Mouse (Mus musculus): ENCODE measurements around the gene Tspan4.
A peak's percentile ranks its signal among the peaks of the same experiment; 100 is the strongest.

Gene Tspan4

DNA sequence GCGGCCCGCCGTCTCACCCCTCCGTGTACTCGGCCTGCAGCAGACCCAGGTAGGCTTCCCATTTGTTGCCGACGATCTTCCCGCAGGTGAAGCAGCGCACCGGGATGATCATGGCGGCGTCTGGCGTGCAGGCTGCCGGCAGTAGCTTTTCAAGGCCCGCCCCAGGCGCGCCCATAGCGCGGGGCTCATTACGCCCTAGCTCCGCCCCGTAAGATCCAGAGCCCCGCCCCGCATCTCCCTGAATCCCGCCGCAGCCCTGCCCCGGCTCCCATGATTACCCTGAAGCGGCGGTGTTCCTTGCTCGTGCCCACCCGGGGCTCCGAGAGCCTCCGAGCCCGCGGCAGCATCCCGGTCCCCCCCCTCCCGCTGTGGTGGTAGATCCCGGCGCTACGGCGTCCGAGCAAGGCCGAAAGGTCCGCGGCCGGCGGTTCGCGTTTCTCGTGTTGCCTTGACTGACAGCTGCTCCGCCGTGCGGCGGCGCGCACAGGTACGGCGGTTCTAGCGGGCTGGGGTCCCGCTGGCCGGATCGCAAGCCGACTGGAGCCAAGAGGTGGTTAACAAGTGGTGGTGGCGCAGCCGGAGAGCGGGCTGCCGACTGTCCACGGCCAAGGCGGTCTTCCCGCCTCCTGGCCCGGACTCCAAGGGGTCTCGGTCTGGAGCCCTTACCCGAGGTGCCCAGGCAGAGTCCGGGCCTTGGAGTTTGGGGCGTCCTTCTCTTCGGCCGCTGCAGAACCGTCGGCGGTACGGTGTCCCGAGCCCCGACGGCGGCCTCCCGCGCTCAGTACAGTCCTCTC is at the start of gene Tspan4, which contains the start of gene Polr2l:
Tspan4 (plus strand) TSS at position 230 of the 794 bp plus-strand sequence.
Polr2l (minus strand) TSS at position 122 of the 794 bp plus-strand sequence.
- peak; percentile 75 for DNase-seq (ENCODE audit: low spot score)

DNA sequence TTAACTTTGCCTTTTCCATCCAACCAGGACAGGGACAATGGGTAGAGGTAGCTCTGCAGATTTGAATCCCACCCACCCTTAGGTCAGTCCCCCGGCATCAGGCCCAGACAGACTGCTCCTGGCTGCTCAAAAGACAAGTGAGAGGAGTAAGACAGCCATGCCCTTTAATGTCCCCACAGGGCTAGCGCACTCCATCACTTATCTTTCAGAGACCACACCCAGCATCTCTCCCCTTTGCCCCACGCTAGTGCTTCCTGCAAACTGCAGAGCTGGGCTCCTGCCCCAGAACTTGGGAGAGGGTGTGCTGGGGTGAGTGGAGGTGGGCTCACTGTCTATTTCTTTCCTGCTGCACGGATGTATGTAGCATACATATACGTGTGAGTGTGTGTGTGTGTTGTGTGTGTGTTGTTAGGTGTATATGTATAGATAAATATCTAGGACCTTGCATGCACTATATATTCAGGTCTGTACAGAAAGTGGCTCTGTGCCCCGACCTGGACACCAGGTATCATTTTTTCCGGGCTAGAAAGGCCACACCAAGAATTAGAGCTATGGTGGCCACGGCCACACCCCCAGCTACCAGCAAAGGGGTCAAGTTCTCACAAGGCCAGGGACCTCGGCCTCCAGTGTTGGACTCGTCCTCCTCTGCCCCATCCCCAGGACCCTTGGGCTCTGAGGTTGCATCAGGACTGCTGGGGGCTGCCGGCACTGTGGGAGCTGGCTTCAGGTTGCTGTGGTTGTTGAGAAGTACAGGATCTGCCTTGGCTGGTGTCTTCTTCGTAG is 47.9 kb upstream of the Tspan4 start:
- no peak for DNase-seq (ENCODE audit: low spot score)

DNA sequence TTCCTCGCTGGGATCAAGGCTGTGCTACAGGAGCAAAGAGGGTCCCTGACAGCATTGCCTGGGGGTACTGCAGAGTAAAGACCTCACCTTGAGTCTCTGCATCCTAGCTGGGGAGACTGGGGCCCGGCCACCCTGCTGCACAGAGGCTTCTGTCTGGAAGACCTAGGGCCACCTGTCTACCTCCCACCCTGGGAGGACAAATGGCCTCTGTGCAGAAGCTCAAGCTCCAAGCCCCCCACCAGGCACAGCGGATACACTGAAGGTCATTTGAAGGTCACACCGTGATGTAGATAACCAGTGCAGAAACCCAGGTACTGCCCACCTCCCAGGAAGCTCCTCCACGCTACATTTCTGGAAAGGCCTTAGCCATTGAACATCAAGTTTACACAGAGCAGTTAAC is 46.3 kb upstream of the Tspan4 start:
- DNase-seq (ENCODE audit: low spot score), result no peak

DNA sequence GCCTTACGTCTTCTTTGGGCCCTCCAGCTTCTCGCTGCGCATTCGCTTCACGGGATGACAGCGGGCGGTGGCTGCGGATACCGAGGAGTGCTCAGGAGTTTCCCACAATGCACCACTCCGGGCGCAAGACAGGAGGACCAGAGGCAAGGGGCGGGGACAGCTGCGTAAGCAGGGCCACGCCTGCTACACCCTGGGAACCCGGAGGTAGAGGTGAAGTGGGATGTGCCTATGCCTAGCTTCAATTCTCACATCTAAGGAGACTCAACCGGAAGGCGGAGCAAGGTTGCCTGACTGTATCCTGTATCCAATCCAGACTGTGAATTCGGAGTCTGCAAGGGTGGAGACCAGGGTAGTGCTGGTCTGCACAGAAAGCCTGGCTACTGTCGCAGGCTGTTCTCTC is 45.7 kb upstream of the Tspan4 start, which contains the start of gene Cend1:
Cend1 (minus strand) TSS at position 182 of the 400 bp plus-strand sequence.
- DNase-seq (ENCODE audit: low spot score), result no peak

DNA sequence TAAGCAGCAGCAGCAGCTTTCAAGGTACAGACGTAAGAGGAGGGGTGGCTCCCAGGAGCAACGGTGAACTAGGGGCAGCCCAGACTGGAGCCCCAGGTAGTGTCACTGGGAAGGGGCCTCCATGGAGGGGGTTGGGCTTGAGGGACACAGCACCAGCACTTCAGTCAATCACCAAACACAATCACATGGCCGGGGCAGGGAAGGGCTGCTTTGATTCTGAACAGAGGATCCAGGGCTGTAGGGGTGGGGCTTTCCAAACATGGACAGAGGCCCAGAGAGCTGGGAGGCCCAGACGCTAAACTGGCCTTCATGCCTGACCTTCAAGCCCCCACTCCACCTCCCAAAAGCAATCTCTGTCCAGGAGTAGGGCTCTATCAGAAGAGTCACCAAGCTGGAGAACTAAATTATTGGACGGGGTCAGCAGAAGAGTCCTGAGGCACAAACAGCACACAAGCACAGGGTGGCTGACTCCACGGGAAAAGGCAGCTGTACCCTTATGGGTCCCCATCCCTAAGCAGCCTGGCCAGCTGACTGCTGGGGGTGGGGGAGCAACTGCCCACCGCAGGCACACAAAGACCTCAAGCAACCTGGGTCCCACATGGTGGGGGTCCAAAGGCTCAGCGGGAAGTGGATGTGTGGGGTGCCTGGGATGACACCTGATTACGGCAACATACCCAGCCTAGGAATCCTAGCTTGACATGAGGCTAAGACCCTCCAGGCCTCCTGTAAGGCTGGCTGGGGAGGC is 45.0 kb upstream of the Tspan4 start:
- DNase-seq (ENCODE audit: low spot score), result no peak

DNA sequence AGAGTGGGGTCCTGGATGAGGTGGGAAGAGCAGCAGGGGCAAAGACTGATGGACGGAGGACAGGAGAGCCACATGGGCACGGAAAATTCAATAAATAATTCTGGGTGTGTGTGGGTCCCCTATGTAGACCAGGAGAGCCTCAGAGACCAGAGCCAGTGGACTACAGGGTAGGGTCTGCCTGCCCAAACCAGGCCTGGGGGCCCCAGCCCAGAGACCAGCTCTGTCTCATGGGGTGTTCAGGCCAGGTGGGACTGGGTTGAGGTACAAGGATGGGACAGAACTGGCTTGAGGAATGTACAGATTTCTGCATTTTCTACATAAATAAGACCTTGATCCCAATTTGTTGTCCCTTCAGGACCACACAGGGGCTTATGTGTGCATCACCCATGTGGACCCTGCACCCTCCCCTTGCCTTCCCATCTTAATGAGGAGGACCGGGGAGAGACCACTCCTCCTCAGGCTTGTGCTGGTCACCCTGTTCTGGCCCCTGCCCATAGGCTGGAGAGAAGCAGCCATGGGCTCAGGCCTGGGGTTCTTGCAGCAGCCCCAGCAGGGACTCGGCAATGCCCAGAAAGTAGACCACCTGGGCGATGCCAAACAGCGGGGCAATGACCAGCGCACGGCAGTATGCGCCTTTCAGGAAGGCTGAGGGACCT is 44.3 kb upstream of the Tspan4 start:
- DNase-seq (ENCODE audit: low spot score), result no peak

DNA sequence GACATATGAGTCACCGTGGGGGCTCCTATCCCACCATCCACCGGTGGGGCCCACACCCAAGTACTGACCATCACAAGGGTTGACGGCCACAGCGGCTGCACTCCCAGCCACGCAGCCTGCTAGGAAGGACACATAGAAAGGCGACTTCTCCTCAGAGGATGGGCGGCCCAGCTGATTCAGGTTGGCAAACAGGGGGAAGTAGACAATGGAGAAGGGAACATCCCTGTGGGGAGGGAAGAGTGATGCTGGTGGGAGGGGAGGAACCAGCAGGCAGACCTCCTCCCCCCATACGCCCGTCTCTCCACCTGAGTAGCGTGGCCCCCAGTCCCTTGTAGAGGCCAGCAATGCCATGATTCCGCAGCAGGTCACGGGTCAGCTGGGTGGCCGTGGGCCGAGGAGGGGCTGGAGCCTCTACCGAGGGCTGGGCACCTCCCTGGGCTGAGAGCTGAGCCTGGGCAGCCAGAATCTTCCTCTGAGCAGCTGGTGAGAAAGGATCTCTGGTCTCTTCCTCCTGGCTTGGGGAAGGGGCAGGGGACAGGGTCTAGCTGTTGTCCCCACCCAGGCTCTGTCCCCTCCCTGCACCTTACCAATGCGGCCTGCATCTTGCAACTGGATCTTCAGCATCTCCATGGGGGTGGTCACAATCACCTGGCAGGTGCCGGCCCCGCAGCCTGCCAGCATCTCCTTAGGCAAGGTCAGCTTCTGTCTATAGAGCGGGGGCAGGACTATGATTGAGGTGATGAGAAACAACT is 43.4 kb upstream of the Tspan4 start:
- no peak for DNase-seq (ENCODE audit: low spot score)

DNA sequence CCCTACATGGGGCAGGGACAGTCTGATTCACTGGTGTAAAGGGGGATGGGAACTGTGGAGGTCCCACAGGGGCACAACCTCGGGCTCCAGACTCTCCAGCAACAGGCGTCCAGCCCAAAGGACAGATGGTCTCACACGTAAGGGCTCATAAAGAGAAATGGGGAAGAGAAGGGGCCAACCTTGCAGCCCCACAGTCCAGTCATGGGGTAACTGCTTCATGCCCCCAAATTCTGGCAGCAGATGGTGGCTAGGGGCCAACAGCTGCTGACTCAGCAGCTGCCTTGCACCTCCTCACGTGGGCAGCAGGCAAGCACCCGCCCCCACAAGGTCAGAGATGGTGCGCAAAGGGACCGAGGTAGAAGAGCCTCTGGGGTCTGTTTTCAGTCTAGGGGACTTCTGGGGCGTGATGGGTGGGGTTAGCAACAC is 42.8 kb upstream of the Tspan4 start:
- DNase-seq (ENCODE audit: low spot score), result no peak

DNA sequence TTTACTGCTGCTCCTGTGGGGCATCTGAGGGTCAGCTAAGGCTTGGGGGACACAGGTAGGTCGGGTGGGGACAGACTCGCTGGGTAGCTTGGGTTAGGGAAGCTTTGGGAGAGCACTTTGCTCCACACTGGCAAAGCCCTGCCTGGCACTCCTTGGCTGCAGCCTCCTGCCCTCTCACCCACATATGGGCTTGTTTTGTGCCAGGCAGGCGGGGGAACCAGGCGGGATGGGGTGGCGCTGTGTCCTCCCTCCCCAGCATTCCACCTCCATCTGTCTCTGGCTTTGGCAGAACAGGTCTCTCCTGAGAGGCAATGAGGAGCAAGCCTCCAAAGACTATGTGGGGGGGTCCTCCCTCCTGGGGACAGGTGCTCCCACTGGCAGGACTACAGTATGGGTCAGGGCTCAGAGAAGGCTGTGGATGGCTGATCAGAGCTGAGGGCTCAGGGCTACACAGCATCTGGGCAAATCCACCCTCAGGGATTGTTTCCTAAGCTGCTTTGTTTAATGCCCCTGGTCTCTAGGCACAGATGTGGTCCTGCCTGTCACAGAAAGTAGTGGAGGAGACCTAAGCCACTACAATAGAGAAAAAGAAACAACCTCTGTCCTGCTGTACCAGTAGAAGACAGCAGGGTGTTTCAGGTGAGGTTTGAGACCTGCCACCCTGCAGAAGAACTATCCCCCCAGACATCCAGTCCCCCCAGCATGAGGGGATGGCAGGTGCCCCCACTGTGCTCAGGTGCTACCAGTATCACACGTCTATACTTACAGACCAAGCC is 42.1 kb upstream of the Tspan4 start:
- DNase-seq (ENCODE audit: low spot score), result no peak

DNA sequence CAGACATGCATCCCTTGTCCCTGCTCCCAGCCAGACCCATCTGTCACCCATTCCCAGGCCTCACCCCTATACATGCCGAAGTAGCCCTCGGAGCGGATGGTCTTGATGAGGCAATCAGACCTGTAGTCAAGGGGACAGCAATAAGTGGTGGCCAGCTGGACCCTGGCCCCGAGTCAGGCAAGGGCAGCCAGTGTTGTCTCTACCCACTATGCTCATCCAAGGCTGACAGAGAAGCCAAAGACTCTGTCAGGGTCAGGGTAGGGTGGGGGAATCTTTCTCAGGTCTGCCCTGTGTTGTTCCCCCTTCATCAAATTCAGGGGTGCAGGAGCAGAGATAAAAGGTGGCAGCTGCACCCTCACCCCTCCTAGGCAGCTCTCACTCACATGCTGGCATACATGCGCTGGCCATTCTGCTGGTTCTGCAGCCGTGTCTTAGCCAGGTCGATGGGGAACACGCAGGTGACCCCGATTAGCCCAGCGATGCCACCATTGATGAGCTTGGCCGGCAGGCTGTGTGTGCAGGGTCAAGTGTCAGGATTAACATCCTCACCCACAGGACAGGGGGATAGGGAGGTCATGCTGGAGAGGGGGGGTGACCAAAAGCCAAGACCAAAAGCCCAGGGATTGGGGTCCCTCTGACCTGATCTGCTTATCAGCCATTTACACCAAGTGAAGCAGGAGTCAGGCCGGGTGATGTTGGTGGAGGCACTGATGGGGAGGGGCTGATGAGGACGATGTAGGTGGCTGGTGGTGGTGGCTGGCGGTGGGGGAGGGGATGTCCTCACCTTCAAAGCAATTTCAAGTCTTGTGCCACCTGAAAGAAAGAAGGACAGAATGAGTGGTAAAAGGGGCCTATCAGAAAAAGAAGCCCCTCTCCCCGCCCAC is 41.3 kb upstream of the Tspan4 start:
- DNase-seq (ENCODE audit: low spot score), result no peak

DNA sequence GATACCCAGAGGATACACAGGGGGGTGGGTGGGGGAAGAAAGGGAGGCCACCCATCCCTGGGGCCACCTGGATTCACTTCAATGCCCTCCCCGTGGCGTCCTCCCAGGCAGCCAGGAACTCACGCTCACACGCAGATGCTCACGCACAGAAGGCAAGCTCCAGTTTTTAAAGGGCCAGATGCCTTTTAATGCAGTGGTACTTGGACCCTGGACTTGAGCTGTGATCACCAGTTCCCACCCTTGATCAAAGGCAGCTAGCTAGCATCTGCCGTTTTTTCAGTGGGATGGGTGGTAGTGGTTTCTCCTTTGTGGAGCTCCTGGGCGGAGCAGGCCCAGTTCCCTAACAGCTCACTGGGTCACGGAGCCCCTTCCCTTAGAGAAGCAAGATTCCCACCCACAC is 40.6 kb upstream of the Tspan4 start:
- DNase-seq (ENCODE audit: low spot score), result no peak

DNA sequence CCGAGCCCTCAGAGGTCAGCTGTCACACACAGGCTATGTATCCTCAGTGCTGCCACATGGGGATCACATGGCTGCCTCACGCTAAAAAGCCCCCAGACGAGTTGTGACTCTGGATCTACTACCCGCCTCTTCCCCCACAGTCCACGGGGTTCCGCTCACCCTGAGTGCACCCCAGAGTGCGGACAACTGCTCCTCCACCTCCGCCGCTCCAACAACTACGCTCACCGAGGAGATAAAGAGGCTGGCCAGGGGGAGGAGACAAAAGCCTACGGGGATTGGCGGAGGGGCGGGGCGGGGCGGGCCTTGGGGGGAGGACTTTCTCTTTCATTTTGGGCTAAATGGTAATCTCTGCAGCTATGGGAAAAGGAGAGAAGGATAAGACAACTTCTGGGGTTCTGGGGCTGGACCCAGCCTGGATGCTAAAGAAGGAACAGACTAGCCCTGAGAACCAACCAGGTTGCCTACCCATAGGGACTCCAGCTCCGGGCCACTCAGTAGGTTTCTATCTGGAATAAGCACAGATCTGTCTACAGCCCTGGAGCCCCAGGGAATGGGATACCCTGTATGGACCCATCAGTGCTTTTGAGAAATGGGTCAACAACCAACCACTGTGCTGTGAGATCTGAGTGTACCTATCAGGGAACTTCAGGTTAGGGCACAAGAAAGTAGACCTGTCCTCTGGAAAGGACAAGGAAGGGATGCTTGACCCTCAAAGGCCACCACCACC is 39.7 kb upstream of the Tspan4 start:
- DNase-seq (ENCODE audit: low spot score), result no peak

DNA sequence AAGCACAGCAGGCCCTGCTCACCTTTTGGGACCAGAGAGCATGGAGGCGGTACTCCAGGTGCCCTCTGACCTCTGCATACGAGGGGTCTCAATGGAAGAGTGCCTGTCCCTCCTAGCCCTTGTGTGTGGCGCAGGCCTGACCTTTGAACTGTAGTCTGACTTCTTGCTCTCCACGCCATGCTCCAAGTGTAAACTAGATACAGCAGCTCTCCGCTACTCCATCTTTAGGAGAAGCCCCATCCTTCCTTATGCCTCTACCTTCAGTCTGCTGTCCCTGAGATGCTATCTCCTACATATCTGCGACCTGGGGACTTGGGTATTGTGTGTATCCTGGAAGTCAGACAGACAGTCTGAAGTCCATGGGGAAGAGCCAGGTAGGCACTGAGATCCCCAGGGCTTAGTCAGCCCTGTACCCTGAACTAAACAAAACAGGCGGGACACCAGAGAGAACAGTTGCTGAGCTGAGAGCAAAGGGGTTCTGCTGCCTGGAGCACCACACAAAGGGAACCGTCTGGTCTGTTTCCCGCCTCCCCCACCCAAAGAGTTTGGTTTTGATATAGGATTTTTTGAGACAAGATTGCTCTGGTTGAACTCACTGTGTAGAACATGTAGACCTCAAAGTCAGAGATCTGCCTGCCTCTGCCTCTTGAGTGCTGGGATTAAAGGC is 39.1 kb upstream of the Tspan4 start:
- DNase-seq (ENCODE audit: low spot score), result no peak

DNA sequence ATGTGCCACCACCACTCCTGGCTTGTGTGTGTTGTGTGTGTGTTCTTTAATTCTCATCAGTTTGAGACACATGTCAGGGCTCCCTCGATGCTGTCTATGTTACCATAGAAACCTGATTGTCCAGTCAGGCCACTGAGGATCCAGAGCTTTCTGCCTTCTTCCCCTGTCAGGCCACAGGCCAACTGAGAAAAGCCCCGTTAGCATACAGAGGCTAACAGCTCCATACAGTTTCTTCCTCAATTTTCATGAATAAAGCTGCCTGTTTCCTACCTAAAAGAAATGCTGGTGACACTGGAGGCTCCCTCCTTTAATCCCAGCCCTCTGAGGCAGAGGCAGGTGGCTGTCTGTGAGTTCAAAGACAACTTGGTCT is 38.5 kb upstream of the Tspan4 start:
- DNase-seq (ENCODE audit: low spot score), result no peak

DNA sequence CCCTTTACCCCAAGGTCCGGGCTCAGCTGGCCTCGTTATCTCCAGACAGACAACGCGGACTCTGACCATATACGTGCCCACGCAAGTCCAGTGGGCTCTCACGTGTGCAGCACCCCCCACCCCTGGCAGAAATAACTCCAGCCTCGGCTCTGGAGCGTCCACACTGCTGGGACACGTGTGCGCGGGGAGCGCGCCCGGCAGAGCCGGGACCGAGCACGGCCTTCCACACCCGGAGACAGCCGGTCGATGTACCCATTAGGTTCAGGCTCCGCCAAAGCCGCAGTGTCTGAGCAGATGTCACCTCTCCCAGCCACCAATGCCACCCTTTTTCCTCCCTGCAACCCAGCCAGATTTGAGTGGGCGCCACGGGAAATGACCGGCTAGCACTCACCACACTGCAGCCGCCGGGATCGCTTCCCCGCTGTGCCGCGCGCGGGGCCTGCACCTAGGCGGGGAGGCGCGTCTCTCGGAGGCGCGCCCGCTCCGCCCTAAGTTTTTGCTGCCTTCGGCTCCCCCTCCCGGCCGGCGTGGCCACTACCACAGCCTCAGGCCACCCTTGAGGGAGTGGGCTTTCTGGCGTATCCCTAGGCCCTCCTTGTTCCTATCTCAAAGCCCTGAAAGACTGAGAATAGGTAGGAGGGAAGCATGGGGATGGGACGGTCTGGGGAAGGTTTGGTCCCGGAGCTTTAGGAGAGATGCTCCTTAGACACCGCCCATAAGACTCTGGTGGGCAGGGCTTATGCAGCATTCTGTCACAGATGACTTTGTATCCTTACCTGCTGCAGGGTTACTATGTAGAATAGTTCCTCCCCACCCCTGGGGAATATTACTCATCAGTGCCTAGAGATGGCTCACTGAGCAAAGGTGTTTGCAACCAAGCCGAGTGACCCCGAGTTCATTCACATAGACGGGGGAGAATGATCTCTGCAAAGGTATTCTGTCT is 37.6 kb upstream of the Tspan4 start, which contains the start of gene Slc25a22:
Slc25a22 (minus strand) TSS at position 715 of the 943 bp plus-strand sequence.
- peak; percentile 76 for DNase-seq (ENCODE audit: low spot score)

DNA sequence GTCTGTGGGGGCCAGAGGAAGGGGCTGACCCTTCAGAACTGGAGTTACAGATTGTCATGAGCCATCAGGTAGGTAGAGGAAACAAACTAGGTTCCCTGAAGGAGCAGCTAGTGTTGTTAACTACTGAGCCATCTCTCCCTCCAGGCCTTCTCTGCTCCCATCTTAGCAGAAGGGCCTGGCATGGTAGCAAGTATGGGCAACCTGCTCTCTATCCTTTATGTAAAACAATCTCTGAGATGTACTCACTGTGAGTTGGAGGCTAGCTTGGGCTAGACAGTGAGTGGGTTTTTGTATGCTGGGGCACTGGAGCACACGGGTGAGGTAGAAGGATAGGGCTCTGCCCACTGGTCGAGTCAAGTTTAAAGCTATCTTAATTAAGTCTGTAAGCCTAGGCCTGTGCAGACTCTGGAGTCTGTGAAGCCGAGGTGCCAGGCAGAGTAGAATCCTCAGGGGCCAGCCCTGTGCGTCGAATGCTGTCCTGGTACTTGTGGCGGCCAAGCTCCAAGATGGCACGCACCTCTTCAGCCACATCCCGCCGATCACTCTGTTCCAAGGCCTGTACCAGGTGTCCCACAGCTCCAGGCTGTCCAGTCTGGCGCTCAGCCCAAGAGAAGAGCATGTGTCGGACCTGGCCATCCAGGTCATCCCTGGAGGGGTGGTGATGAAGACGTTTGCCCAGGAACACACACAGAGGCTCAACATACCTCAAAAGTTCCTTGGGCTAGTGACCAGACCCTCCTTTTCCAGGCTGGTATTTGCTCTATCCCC is 36.7 kb upstream of the Tspan4 start:
- DNase-seq (ENCODE audit: low spot score), result no peak

Data from ovary, postnatal 14 days (tissue).